Mouse (Mus musculus) liver, adult (tissue): ENCODE results near the gene Zfp941.

Experiments
- GATA4 ChIP-seq: IDR thresholded peaks from 2 replicates; pipeline ENCODE4 v1.6.1; 2014; ENCODE audit warnings: mild to moderate bottlenecking, low read length; ENCODE audit not compliant: insufficient replicate concordance

Gene Zfp941

DNA sequence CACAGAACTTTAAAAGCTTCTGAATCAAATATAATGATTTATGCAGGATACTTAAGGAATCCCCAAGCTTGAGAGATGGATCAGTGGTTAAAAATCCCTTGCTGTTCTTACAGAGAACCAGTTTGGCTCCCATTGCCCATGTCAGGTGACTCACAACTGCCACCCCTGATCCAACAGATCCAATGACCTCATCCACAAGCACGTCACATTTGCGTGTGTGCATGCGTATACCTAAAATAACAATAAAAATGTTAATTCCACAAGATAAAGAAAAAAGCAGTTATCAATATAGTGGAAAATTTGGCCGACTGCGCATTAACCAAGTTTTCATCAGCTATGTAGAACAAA lies 699 bp downstream of the Zfp941 start:
- TF ChIP-seq GATA4, result no peak

DNA sequence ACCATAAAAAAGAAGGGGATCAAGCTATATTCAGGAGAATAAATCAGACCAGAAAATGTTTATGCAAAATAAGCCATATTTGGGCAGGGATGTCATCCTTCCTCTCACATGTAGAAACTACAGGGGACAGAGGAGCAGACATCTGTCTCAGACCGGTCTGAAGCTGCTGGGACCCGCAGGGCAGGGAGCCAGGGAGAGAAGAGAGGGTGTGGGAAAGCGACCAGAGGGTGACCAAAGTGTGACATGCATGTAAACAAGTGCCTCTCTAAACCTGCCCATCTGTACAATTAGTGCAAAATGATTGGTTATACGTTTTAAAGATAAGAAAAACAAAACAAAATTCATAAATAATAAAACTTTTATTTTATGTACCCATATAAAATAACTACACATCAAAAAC lies 1.8 kb downstream of the Zfp941 start:
- TF ChIP-seq GATA4, result no peak

GRCm38 (mm10) chr7:140812850-140813249 lies 9.1 kb downstream of the Zfp941 start:
- no peak for TF ChIP-seq GATA4

DNA sequence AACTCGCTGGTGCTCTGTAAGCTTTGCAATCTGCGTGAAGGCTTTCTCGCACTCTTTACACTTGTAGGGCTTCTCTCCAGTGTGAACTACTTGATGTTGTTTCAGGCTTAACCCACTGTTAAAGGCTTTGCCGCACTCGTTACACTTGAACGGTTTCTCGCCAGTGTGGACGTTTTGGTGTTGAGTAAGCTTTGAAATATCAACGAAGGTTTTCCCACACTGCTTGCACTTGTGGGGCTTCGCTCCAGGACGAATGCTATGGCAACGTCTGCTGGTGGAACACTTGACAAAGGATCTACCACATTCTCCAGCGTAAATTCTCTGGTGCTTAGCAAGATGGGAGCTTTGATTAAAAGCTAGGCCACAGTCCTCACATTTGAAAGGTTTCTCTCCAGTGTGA lies 10.3 kb downstream of the Zfp941 start:
- no peak for TF ChIP-seq GATA4

- TF ChIP-seq GATA4, result no peak
Measured at GRCm38 (mm10) chr7:140810496-140810895, 11.5 kb downstream of the Zfp941 start.

GRCm38 (mm10) chr7:140805704-140806103 lies 16.3 kb downstream of the Zfp941 start:
- TF ChIP-seq GATA4, result peak; percentile 64; the same call in 1 of the 2 replicates

DNA sequence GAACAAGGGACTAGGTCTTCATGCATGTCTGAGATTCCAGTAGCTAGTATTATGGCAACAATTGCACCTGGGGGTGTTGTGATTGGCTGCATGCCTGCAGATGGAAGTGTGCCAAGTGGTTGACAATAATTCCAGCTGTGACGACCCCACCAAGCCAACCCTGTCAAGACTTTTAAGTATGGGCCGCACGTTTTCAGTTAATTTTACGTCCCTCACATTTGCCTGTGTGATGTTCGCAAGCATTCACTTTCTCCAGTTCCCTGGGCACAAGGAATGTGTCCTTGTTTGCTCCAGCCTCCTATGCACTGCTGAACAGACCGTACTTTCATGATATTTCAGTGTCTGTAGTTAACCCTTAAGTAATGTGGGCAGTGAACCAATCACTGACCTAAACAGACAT lies 19.3 kb downstream of the Zfp941 start:
- TF ChIP-seq GATA4, result no peak

DNA sequence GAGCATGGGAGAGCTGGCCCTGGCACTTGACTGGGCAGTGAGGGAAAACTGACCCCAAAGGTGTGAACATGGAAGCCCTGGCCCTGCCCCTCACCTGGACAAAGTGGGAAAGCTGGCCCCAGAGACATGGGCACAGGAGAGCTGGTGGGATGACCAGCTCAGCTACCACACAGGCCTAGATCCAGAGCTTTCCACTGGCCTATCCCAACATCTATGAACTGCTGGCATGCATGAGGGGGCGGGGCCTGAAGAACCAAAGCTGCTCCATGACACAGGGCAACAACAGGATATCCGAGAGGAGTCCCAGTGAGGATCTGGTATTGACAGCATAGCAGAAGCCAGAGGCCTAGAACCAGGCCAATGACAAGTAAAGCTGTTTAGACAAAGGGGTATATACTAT lies 23.8 kb downstream of the Zfp941 start:
- no peak for TF ChIP-seq GATA4

DNA sequence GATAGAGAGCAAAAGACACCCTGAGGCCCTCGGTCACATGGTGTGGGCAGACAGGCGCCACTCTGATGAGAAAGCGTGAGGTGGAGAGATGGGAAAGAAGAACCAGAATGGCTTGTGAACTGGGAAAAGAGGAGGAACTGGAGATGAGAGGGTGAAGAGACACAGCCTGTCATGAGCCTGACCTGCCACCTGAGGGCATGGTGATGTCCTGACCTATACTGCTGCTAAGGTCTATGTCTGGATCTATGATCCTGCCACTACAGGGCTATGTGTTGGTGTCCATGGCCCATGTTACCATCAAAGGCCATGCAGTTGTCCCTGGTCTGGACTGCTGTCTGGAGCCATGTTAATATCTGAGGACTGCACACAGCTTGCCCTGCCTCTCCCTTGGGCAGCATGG lies 24.4 kb downstream of the Zfp941 start:
- no peak for TF ChIP-seq GATA4

- no peak for TF ChIP-seq GATA4
Measured at GRCm38 (mm10) chr7:140793541-140793940, 28.4 kb downstream of the Zfp941 start.

DNA sequence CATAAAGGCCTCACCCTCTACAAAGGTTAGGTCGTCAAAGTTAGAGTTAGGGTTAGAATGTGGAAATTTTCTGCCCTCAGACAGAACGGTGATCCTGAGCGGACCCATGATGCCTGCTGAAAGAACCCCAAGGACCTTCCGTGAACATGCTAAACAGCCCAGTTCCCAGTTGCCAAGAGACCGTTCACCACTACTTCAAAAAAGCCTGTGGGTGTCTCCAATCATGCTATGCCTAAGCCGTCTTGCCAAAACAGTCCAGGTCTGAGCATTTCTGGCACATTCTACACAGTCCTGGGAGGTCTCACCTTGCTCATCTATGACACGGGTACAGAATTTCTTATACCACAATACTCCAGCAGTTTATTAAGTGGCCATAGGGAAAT lies 33.9 kb downstream of the Zfp941 start:
- TF ChIP-seq GATA4, result no peak

- no peak for TF ChIP-seq GATA4
Measured at GRCm38 (mm10) chr7:140787406-140788052, 34.4 kb downstream of the Zfp941 start, which contains the start of gene Syce1. Gene Syce1, minus strand, starts transcription at chr7:140787852.

DNA sequence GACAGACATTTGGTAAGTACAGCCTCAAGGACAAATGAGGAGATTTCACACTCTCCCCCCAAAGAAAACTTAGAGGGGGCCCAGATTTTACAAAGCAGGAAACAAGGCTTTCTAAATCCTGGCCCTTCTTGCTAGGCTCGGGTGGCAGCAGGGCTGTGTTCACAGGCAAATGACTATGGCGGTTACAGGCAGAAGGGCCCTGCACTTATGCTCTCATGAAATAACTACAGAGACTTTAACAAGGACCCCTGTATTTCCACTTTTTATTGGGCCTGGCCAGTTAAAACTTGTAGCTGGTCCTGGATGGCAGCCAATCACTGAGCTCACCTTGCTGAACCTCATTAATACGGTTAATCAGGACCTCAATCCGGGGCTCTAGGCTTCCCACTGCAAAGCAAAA lies 41.4 kb downstream of the Zfp941 start:
- TF ChIP-seq GATA4, result no peak

DNA sequence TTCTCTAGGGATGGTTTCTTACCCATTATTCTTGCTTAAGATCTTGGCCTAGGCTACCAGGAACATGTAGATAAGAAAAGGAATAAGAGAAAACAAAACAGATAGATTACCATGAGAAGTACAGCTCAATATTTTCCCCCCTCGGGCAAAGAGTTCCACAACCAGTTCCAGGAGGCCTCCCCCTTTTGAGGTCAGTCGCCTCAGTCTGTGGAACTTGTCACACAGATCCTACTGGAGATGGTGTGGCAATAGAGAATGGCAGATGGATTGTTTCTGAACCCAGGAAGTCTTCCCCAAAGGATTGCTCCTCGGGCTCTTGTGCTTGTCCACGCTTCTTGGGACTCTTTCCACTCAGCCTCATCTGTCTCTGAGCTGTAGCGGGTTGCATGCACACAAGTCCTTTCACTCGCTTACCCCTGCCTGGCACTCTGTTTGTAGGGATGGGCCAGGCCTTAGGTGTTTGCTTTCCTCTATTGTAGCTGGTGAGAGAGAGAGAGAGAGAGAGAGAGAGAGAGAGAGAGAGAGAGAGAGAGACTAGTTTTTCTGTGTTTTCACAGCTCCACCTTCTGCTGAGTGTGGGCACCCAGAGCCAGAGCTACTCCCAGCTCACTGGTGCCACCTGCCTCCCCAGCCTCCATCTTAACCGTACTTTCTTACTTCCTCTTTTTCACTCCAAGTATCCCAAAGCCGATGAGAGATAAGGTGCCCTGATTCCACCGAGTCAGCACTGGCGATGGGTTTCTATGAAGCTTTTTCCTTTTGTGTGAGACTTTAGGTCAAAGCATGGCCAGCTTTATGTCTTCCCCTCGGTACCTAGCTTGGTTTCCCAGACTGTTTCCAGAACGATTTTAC lies 55.9 kb downstream of the Zfp941 start:
- no peak for TF ChIP-seq GATA4

DNA sequence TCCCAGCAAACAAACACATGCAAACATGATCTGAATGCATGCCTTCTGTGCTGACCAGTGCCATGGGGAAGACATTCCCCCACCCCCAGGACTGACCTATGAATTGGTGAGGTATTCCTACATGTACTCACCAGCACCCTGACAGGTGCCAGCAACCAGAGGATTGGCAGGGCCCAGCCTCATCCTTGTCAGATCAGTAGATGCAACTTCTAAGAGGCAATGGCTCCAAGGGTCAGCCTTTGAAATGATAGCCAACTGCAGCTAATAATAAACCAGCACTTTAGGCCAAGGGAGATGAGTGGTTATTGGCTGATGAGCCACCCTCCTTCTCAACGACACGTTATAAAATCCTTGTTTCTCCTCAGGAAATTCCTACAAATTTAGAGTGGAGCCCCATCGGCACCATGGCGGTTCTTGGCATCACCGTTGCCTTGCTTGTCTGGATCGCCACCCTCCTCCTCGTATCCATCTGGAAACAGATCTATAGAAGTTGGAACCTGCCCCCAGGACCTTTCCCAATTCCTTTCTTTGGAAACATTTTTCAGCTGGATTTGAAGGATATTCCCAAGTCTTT lies 58.4 kb downstream of the Zfp941 start, which contains the start of gene Cyp2e1:
TSS of gene Cyp2e1 (plus strand) at position 293 of the 574 bp plus-strand sequence.
- peak; percentile 24; the same call in 1 of the 2 replicates for TF ChIP-seq GATA4

DNA sequence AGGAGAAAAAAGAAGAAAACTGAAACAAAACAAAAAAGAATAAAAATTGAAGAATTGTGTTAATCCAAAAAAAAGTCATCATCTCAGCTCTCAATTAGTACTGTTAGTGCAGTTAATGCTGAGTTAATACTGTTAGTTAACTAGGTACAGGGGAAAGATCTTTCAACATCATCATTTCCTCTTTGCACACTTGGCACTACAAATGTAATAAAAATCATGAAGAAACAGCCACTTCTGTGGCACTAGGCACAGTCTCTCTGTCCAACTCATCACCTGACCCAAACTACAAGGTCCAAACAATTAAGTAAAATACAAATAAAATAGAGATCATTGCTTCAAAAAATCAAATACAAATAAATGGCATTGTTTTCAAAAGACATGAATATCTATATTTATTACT lies 61.3 kb downstream of the Zfp941 start:
- no peak for TF ChIP-seq GATA4
